In the genomic region with DNA sequence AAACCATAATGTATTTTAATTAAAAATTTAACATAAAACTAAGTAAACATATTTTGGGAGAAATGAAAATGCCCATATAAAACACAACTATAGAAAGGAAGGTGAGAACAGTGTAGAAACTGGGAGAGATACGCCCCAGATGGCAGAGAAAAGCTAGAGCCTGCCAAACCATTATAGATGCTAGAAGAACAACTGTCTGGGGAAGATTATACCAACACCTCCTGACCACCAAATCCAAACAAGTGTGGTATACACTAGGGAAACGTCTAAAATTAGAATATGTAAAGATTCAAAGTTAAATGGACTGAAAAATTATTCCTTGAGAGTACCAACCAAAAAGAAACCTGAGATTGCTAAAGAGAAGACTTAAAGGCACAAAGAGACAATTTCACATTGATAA, we compare ENCODE assay signal across 28 mouse cellular contexts. TPM values are rescaled to one million over a fixed set of nuclear protein-coding genes. Genes with fewer than 3 reads are reported as not detected.
A peak's percentile ranks its signal among the peaks of the same experiment; 100 is the strongest.
DNase-seq lines count a peak whose midpoint lies in the region; ATAC-seq and TF ChIP-seq lines count a peak whose summit lies in the region.
"Had no signal": no experiment of that assay in that cellular context is flagged by ENCODE, and none has a peak within 500 bp of the region (broad histone marks: within the 10 kb centered on the region; RNA-seq: fewer than 3 reads in every experiment).

No protein-coding gene starts in this region.

- H3K9me3 ChIP-seq in forebrain, postnatal 0 days (ENCODE audit: low read length), result no peaks in the 10 kb centered on the region
- no peaks in the 10 kb centered on the region for H3K9me3 ChIP-seq in forebrain, embryonic 14.5 days (replicated peaks; ENCODE audit: control insufficient read depth, low read length)
- H3K9me3 ChIP-seq: embryonic facial prominence, embryonic 13.5 days; embryonic facial prominence, embryonic 15.5 days; forebrain, embryonic 10.5 days; forebrain, embryonic 12.5 days; forebrain, embryonic 15.5 days; G1E had no signal

- ATAC-seq in forebrain, postnatal 0 days, result peak; percentile 45; the same call in 1 of the 2 replicates
- ATAC-seq in forebrain, embryonic 14.5 days, result no peak
- ATAC-seq: activated CD4-positive, CD25-positive, alpha-beta regulatory T cell, adult 4 months; CD4-positive, CD25-positive, alpha-beta regulatory T cell, adult 4 months; forebrain, embryonic 15.5 days; Patski had no signal

- H3K4me1 ChIP-seq in forebrain, postnatal 0 days (ENCODE audit: insufficient read depth), result no peaks in the 10 kb centered on the region
- no peaks in the 10 kb centered on the region for H3K4me1 ChIP-seq in forebrain, embryonic 14.5 days (ENCODE audit: control insufficient read depth, insufficient read depth, low read length)
- H3K4me1 ChIP-seq: embryonic facial prominence, embryonic 13.5 days; embryonic facial prominence, embryonic 15.5 days; forebrain, embryonic 10.5 days; forebrain, embryonic 12.5 days; forebrain, embryonic 15.5 days had no signal

- TF ChIP-seq CTCF in forebrain, postnatal 0 days (IDR thresholded peaks at IDR 0.05; ENCODE audit: low read depth), result no peak

- 65% methylated on average over 2 of the region's 2 CpGs for WGBS in forebrain, postnatal 0 days
- 73% methylated on average over 2 of the region's 2 CpGs for WGBS in forebrain, embryonic 14.5 days

- no peak for DNase-seq in forebrain, postnatal 0 days
- no peak for DNase-seq in forebrain, embryonic 14.5 days (ENCODE audit: low spot score)
- DNase-seq in frontal cortex, adult 2 months (ENCODE audit: extremely low spot score in 1 of 2, low spot score in 1 of 2), result peak; percentile 3 to 12
- no peak for DNase-seq in frontal cortex, postnatal 25 days (ENCODE audit: low spot score in 2 of 2)
- peak; percentile 29 for DNase-seq in brain, adult 2 months (ENCODE audit: low read depth, low spot score)
- DNase-seq in heart, postnatal 25 days (ENCODE audit: low spot score), result no peak
- DNase-seq: adrenal gland, adult 8-10 months; adrenal gland, postnatal 14 days; adrenal gland, postnatal 36 days; B cell, adult 2 months; cerebellum, adult 11 months; cerebellum, adult 18-20 months; cerebellum, adult 8-10 months; cerebellum, adult 9-11 months; cerebellum, postnatal 14 days; cerebellum, postnatal 36 days; embryo, embryonic 11 days had no signal

- H3K9ac ChIP-seq in forebrain, postnatal 0 days, result no peak overlapping the region
- no peak overlapping the region for H3K9ac ChIP-seq in forebrain, embryonic 14.5 days (ENCODE audit: low read length)
- H3K9ac ChIP-seq: embryonic facial prominence, embryonic 13.5 days; embryonic facial prominence, embryonic 15.5 days; forebrain, embryonic 12.5 days; forebrain, embryonic 15.5 days had no signal

- no peak overlapping the region for H3K4me3 ChIP-seq in forebrain, postnatal 0 days (ENCODE audit: low read depth, low read length)
- no peak overlapping the region for H3K4me3 ChIP-seq in forebrain, embryonic 14.5 days (ENCODE audit: low read depth, low read length)
- H3K4me3 ChIP-seq: embryonic facial prominence, embryonic 13.5 days; embryonic facial prominence, embryonic 15.5 days; erythroblast, embryonic 14.5 days; forebrain, embryonic 10.5 days; forebrain, embryonic 12.5 days; forebrain, embryonic 15.5 days had no signal

- no peak overlapping the region for H3K27ac ChIP-seq in forebrain, postnatal 0 days (ENCODE audit: low read depth, low read length)
- no peak overlapping the region for H3K27ac ChIP-seq in forebrain, embryonic 14.5 days (ENCODE audit: low read depth, low read length)
- H3K27ac ChIP-seq: embryonic facial prominence, embryonic 13.5 days; embryonic facial prominence, embryonic 15.5 days; forebrain, embryonic 10.5 days; forebrain, embryonic 12.5 days; forebrain, embryonic 15.5 days had no signal

- intact Hi-C loops in heart, postnatal 25 days (cut with DNase I), result no loop called here

- H3K36me3 ChIP-seq in forebrain, postnatal 0 days (ENCODE audit: insufficient read depth), result peaks cover 9% of the 10 kb centered on the region
- peaks cover 9% of the 10 kb centered on the region for H3K36me3 ChIP-seq in forebrain, embryonic 14.5 days (ENCODE audit: control insufficient read depth, insufficient read depth, low read length)

- H3K4me2 ChIP-seq in forebrain, postnatal 0 days (ENCODE audit: low read depth), result no peak overlapping the region
- no peak overlapping the region for H3K4me2 ChIP-seq in forebrain, embryonic 14.5 days (ENCODE audit: low read length)
- H3K4me2 ChIP-seq: embryonic facial prominence, embryonic 13.5 days; embryonic facial prominence, embryonic 15.5 days; forebrain, embryonic 12.5 days; forebrain, embryonic 15.5 days had no signal

- H3K27me3 ChIP-seq in forebrain, postnatal 0 days (ENCODE audit: insufficient read depth, low read length), result no peaks in the 10 kb centered on the region
- no peaks in the 10 kb centered on the region for H3K27me3 ChIP-seq in forebrain, embryonic 14.5 days (replicated peaks; ENCODE audit: control insufficient read depth, insufficient read depth, low read length)
- H3K27me3 ChIP-seq: CH12.LX; embryonic facial prominence, embryonic 13.5 days; embryonic facial prominence, embryonic 15.5 days; forebrain, embryonic 12.5 days; forebrain, embryonic 15.5 days; Patski had no signal

RNA-seq across cellular contexts. Expression of a gene that starts 35.1 kb away (rescaled TPM):
- 0.05 TPM in 1 of 2 replicates, not detected in the other for total RNA-seq in forebrain, postnatal 0 days (2014; rRNA removed)
- polyA plus RNA-seq in forebrain, postnatal 0 days (2015; fragmentation: Nextera tagmentation; extraction: Ambion mirVana), result 0.15 and 0.53 TPM in 2 replicates
- 0.12 and 0.14 TPM in 2 replicates for polyA plus RNA-seq in forebrain, embryonic 14.5 days (2014; fragmentation: Nextera tagmentation; extraction: Ambion mirVana)
- 0.08 and 0.18 TPM in 2 replicates for polyA plus RNA-seq in frontal cortex, adult 2 months (2012; rRNA removed)
- total RNA-seq in heart, postnatal 25 days (2021), result under 1 TPM; 0.16 to 0.31 TPM
- polyA plus RNA-seq: erythroblast, embryonic 14.5 days; Patski had no signal

RNA-seq across cellular contexts. Expression of a gene that starts 41.2 kb away (rescaled TPM):
- total RNA-seq in forebrain, postnatal 0 days (2014; rRNA removed), result 29.1 and 30.4 TPM in 2 replicates
- 17.6 and 22.9 TPM in 2 replicates for polyA plus RNA-seq in forebrain, postnatal 0 days (2015; fragmentation: Nextera tagmentation; extraction: Ambion mirVana)
- polyA plus RNA-seq in forebrain, embryonic 14.5 days (2014; fragmentation: Nextera tagmentation; extraction: Ambion mirVana), result 36.3 and 43.2 TPM in 2 replicates
- polyA plus RNA-seq in frontal cortex, adult 2 months (2012; rRNA removed), result 13.8 and 16.0 TPM in 2 replicates
- 1 to 10 TPM; 5.2 to 5.4 TPM for total RNA-seq in heart, postnatal 25 days (2021)

Comparison
In these comparisons a context has a peak if more than half of its experiments do, and no peak if none do; other contexts are left out.
1. DNase-seq: peak in frontal cortex, adult 2 months (2 of 2) and brain, adult 2 months (single experiment); none in forebrain, postnatal 0 days (single experiment), forebrain, embryonic 14.5 days (single experiment), frontal cortex, postnatal 25 days (0 of 2) and heart, postnatal 25 days (single experiment).